ENCODE assay signal across 8 mouse cellular contexts in the genomic region with DNA sequence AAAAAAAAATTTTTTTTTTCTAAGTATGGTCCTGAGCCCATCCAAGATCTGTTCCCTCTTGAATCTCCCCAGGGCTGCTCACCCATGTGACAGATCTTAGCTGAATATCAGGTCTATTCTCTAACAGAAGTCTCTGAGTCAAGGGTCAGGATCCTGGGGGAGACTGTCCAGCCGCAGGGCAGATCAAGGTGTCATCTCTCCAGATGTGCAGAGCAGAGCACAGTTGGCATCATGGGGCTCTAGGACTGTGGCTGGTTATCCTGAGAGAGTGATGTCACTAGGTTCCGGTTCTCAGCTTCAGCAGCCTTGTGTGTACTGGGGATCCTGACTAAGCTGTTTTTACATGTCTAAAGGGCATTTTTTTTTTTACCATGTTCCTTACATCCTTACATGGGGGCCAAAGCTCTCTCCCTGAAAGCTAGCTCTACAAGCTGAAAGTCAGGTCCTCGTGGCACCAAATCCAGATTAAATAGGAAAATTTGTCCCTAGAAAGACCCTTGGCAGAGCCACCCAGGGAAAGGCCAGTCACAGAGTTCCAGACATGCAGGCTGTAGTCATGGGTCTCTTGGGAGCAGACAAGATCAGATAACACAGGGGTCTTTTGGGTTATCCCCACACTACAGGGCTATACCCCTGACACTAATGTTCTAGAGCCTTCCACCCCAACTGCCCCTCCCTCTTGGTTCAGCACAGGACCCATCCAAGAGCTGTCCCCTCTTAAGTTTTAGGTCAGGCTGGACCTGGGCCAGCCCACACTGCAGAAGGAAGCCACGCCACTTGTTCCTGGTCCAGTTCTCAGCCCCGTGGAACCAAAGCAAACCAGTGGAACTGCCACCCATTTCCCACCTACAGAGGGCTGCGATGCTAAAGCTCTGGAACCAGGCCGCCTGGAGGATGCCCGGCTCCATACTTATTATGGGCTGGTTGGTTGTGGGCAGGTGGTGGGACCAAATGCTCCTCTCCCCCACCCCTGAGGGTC. TPM values are rescaled to one million over a fixed set of nuclear protein-coding genes. Genes with fewer than 3 reads are reported as not detected.
A peak's percentile ranks its signal among the peaks of the same experiment; 100 is the strongest.
DNase-seq lines count a peak whose midpoint lies in the region; ATAC-seq and TF ChIP-seq lines count a peak whose summit lies in the region.

No protein-coding gene starts in this region.

- H3K36me3 ChIP-seq in lung, embryonic 16.5 days (ENCODE audit: control insufficient read depth, insufficient read depth, low read length), result no peaks in the 10 kb centered on the region
- no peaks in the 10 kb centered on the region for H3K36me3 ChIP-seq in heart, embryonic 13.5 days
- H3K36me3 ChIP-seq in limb, embryonic 15.5 days, result no peaks in the 10 kb centered on the region
- no peaks in the 10 kb centered on the region for H3K36me3 ChIP-seq in stomach, embryonic 14.5 days (ENCODE audit: control insufficient read depth, insufficient read depth, low read length)

- peak overlapping the region; percentile 65 for H3K27ac ChIP-seq in lung, embryonic 16.5 days (ENCODE audit: low read length)
- H3K27ac ChIP-seq in heart, embryonic 13.5 days (replicated peaks), result peak overlapping the region; percentile 29; the same call in 1 of the 2 replicates
- peak overlapping the region; percentile 76 for H3K27ac ChIP-seq in limb, embryonic 15.5 days
- H3K27ac ChIP-seq in stomach, embryonic 14.5 days (ENCODE audit: low read length), result peak overlapping the region; percentile 72

- peak overlapping the region; percentile 58 for H3K4me2 ChIP-seq in lung, embryonic 16.5 days (ENCODE audit: low read depth, low read length)
- H3K4me2 ChIP-seq in heart, embryonic 13.5 days, result peak overlapping the region; percentile 72
- peak overlapping the region; percentile 50 for H3K4me2 ChIP-seq in limb, embryonic 15.5 days
- H3K4me2 ChIP-seq in stomach, embryonic 14.5 days (replicated peaks; ENCODE audit: low read depth, low read length), result peak overlapping the region; percentile 54; the same call in 1 of the 2 replicates

- WGBS in lung, embryonic 16.5 days, result 73% methylated on average over 8 of the region's 8 CpGs
- 65% methylated on average over 8 of the region's 8 CpGs for WGBS in lung, adult 2 months
- WGBS in heart, embryonic 13.5 days, result 74% methylated on average over 8 of the region's 8 CpGs
- 72% methylated on average over 8 of the region's 8 CpGs for WGBS in limb, embryonic 15.5 days
- WGBS in stomach, embryonic 14.5 days, result 74% methylated on average over 8 of the region's 8 CpGs

- no peak for TF ChIP-seq CTCF in lung, adult 2 months (IDR thresholded peaks at IDR 0.05; ENCODE audit: insufficient read depth, low read length)

- ATAC-seq in lung, embryonic 16.5 days (ENCODE audit: low read depth), result no peak
- no peak for ATAC-seq in heart, embryonic 13.5 days (ENCODE audit: extremely low read depth, insufficient number of reproducible peaks, low FRiP score, low TSS enrichment)
- no peak for ATAC-seq in limb, embryonic 15.5 days (ENCODE audit: insufficient number of reproducible peaks, low FRiP score, low TSS enrichment, low read depth)
- no peak for ATAC-seq in stomach, embryonic 14.5 days (ENCODE audit: insufficient number of reproducible peaks, insufficient read depth, low FRiP score, low read depth)

- no peaks in the 10 kb centered on the region for H3K9me3 ChIP-seq in lung, embryonic 16.5 days (ENCODE audit: control insufficient read depth, low read length)
- no peaks in the 10 kb centered on the region for H3K9me3 ChIP-seq in heart, embryonic 13.5 days
- H3K9me3 ChIP-seq in limb, embryonic 15.5 days, result no peaks in the 10 kb centered on the region
- H3K9me3 ChIP-seq in stomach, embryonic 14.5 days (ENCODE audit: control insufficient read depth, low read depth, low read length), result no peaks in the 10 kb centered on the region

- TF ChIP-seq POLR2A in lung, adult 2 months (IDR thresholded peaks at IDR 0.05; ENCODE audit: borderline replicate concordance, extremely low read depth, low read depth, low read length), result no peak

- peaks cover 22% of the 10 kb centered on the region for H3K4me1 ChIP-seq in lung, embryonic 16.5 days (replicated peaks; ENCODE audit: control insufficient read depth, insufficient read depth, low read length)
- peaks cover 6% of the 10 kb centered on the region for H3K4me1 ChIP-seq in lung, adult 2 months (ENCODE audit: control insufficient read depth, insufficient read depth, low read length)
- H3K4me1 ChIP-seq in heart, embryonic 13.5 days, result peaks cover 47% of the 10 kb centered on the region
- H3K4me1 ChIP-seq in limb, embryonic 15.5 days, result peaks cover 30% of the 10 kb centered on the region
- peaks cover 32% of the 10 kb centered on the region for H3K4me1 ChIP-seq in stomach, embryonic 14.5 days (ENCODE audit: control insufficient read depth, insufficient read depth, low read length)

- no peak overlapping the region; the same call in 1 of the 2 replicates for H3K4me3 ChIP-seq in lung, embryonic 16.5 days (ENCODE audit: low read length)
- H3K4me3 ChIP-seq in lung, adult 2 months (replicated peaks; ENCODE audit: extremely low read depth, low read depth, low read length), result no peak overlapping the region
- H3K4me3 ChIP-seq in heart, embryonic 13.5 days, result peak overlapping the region; percentile 50; the same call in 1 of the 2 replicates
- H3K4me3 ChIP-seq in limb, embryonic 15.5 days, result peak overlapping the region; percentile 27; the same call in 1 of the 2 replicates
- H3K4me3 ChIP-seq in stomach, embryonic 14.5 days (ENCODE audit: low read depth, low read length), result 0 out of 2 replicates have a peak overlapping the region, but pooled peaks have one; percentile 8

- H3K27me3 ChIP-seq in lung, embryonic 16.5 days (ENCODE audit: control insufficient read depth, insufficient read depth, low read depth, low read length), result no peaks in the 10 kb centered on the region
- H3K27me3 ChIP-seq in heart, embryonic 13.5 days (replicated peaks), result no peaks in the 10 kb centered on the region
- H3K27me3 ChIP-seq in limb, embryonic 15.5 days, result no peaks in the 10 kb centered on the region
- H3K27me3 ChIP-seq in stomach, embryonic 14.5 days (ENCODE audit: control insufficient read depth, insufficient read depth, low read length), result no peaks in the 10 kb centered on the region

- peak overlapping the region; percentile 65 for H3K9ac ChIP-seq in lung, embryonic 16.5 days (ENCODE audit: low read length)
- H3K9ac ChIP-seq in heart, embryonic 13.5 days, result peak overlapping the region; percentile 82
- H3K9ac ChIP-seq in limb, embryonic 15.5 days, result 0 out of 2 replicates have a peak overlapping the region, but pooled peaks have one; percentile 31
- H3K9ac ChIP-seq in stomach, embryonic 14.5 days (replicated peaks; ENCODE audit: low read depth, low read length), result no peak overlapping the region; the same call in 1 of the 2 replicates

- no peak for DNase-seq in lung, adult 2 months
- no peak for DNase-seq in layer of hippocampus, adult 18-20 months (ENCODE audit: low spot score in 2 of 2)
- DNase-seq in urinary bladder, postnatal 25 days (ENCODE audit: low spot score), result no peak
- no peak for DNase-seq in right cerebral cortex, postnatal 14 days

RNA-seq across cellular contexts. Expression of a gene that starts 20.9 kb away (rescaled TPM):
- 3.7 and 4.2 TPM in 2 replicates for polyA plus RNA-seq in lung, embryonic 16.5 days (2015; fragmentation: Nextera tagmentation; extraction: Ambion mirVana)
- polyA plus RNA-seq in lung, adult 2 months (2012; rRNA removed), result 1.8 and 2.2 TPM in 2 replicates
- 1.7 and 2.1 TPM in 2 replicates for polyA plus RNA-seq in heart, embryonic 13.5 days (2015; fragmentation: Nextera tagmentation; extraction: Ambion mirVana)
- 2.4 and 3.1 TPM in 2 replicates for polyA plus RNA-seq in limb, embryonic 15.5 days (2015; fragmentation: Nextera tagmentation; extraction: Ambion mirVana)
- polyA plus RNA-seq in stomach, embryonic 14.5 days (2014; fragmentation: Nextera tagmentation; extraction: Ambion mirVana), result 2.5 and 3.3 TPM in 2 replicates
- 1 to 10 TPM; 4.9 to 5.2 TPM for total RNA-seq in layer of hippocampus, adult 18-20 months (2021)

RNA-seq across cellular contexts. Expression of a gene that starts 25.0 kb away (rescaled TPM):
- polyA plus RNA-seq in lung, embryonic 16.5 days (2015; fragmentation: Nextera tagmentation; extraction: Ambion mirVana), result 76.4 and 76.6 TPM in 2 replicates
- polyA plus RNA-seq in lung, adult 2 months (2012; rRNA removed), result 20.2 and 23.4 TPM in 2 replicates
- polyA plus RNA-seq in heart, embryonic 13.5 days (2015; fragmentation: Nextera tagmentation; extraction: Ambion mirVana), result 72.7 and 81.4 TPM in 2 replicates
- polyA plus RNA-seq in limb, embryonic 15.5 days (2015; fragmentation: Nextera tagmentation; extraction: Ambion mirVana), result 86.3 and 89.5 TPM in 2 replicates
- 99.1 and 101 TPM in 2 replicates for polyA plus RNA-seq in stomach, embryonic 14.5 days (2014; fragmentation: Nextera tagmentation; extraction: Ambion mirVana)
- total RNA-seq in layer of hippocampus, adult 18-20 months (2021), result 10 to 100 TPM; 32.1 to 32.5 TPM

RNA-seq across cellular contexts. Expression of a gene that starts 47.5 kb away (rescaled TPM):
- polyA plus RNA-seq in lung, embryonic 16.5 days (2015; fragmentation: Nextera tagmentation; extraction: Ambion mirVana), result 32.7 and 33.5 TPM in 2 replicates
- 42.0 and 44.8 TPM in 2 replicates for polyA plus RNA-seq in lung, adult 2 months (2012; rRNA removed)
- 20.0 and 21.8 TPM in 2 replicates for polyA plus RNA-seq in heart, embryonic 13.5 days (2015; fragmentation: Nextera tagmentation; extraction: Ambion mirVana)
- polyA plus RNA-seq in limb, embryonic 15.5 days (2015; fragmentation: Nextera tagmentation; extraction: Ambion mirVana), result 32.8 and 34.4 TPM in 2 replicates
- polyA plus RNA-seq in stomach, embryonic 14.5 days (2014; fragmentation: Nextera tagmentation; extraction: Ambion mirVana), result 27.1 and 29.1 TPM in 2 replicates
- 10 to 100 TPM; 40.2 to 43.3 TPM for total RNA-seq in layer of hippocampus, adult 18-20 months (2021)

RNA-seq across cellular contexts. Expression of a gene that starts 52.2 kb away (rescaled TPM):
- 7.2 and 9.4 TPM in 2 replicates for polyA plus RNA-seq in lung, embryonic 16.5 days (2015; fragmentation: Nextera tagmentation; extraction: Ambion mirVana)
- polyA plus RNA-seq in lung, adult 2 months (2012; rRNA removed), result 6.2 and 6.6 TPM in 2 replicates
- 30.3 and 37.0 TPM in 2 replicates for polyA plus RNA-seq in heart, embryonic 13.5 days (2015; fragmentation: Nextera tagmentation; extraction: Ambion mirVana)
- polyA plus RNA-seq in limb, embryonic 15.5 days (2015; fragmentation: Nextera tagmentation; extraction: Ambion mirVana), result 47.6 and 65.0 TPM in 2 replicates
- polyA plus RNA-seq in stomach, embryonic 14.5 days (2014; fragmentation: Nextera tagmentation; extraction: Ambion mirVana), result 6.0 and 8.9 TPM in 2 replicates
- 1 to 10 TPM in 1 of 2 experiments, under 1 TPM in 1; 0.94 to 1.9 TPM for total RNA-seq in layer of hippocampus, adult 18-20 months (2021)

Comparison
In these comparisons a context has a peak if more than half of its experiments do, and no peak if none do; other contexts are left out.
1. H3K4me3 ChIP-seq: peak in heart, embryonic 13.5 days (single experiment), limb, embryonic 15.5 days (single experiment) and stomach, embryonic 14.5 days (single experiment); none in lung, embryonic 16.5 days (single experiment) and lung, adult 2 months (single experiment).
2. Peak in every context shown above with its lines, with median percentiles within 50 percentile points of each other: H3K27ac ChIP-seq and H3K4me2 ChIP-seq.